Mouse (Mus musculus): ENCODE data around the gene Tex12.

DNA sequence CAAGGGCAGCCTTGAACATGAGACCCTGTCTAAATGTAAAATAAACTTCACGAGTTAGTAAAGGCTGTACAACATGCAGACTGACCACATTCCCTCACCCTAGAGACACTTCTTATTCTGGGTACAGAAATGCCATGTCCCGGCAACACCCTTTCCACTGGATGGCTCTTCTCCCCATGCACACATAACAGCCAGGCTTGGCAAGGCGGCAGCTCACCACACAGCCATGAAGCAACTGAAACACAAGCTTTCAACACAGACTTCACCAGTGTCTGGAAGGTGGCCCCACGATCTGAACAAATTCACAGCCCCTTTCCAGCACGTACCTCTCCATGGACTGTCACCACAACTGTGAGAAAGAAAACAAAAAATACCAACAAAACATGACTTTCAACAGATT lies 36.2 kb downstream of the Tex12 start:
- TF ChIP-seq CTCF (IDR thresholded peaks at IDR 0.05; ENCODE audit: low read depth, low read length) (no peak), POLR2A (IDR thresholded peaks at IDR 0.05; ENCODE audit: extremely low read depth, insufficient read depth, low read length) (no peak)
